Mouse (Mus musculus) cortical plate, adult 2 months (tissue): Measurements from ENCODE around the gene Grb7.

Experiments
- CTCF ChIP-seq: fragments of 200-500 bp; IDR thresholded peaks from 2 replicates; pipeline ENCODE4 v1.5.1; 2011; ENCODE audit warnings: mild to moderate bottlenecking, control low read depth, low read length; ENCODE audit not compliant: insufficient read depth; ENCODE audit errors: extremely low read depth
- POLR2A ChIP-seq: fragments of 200-500 bp; IDR thresholded peaks from 2 replicates; pipeline ENCODE4 v1.6.1; 2011; ENCODE audit warnings: mild to moderate bottlenecking, low read length, control low read depth; ENCODE audit not compliant: insufficient read depth; ENCODE audit errors: extremely low read depth

DNA sequence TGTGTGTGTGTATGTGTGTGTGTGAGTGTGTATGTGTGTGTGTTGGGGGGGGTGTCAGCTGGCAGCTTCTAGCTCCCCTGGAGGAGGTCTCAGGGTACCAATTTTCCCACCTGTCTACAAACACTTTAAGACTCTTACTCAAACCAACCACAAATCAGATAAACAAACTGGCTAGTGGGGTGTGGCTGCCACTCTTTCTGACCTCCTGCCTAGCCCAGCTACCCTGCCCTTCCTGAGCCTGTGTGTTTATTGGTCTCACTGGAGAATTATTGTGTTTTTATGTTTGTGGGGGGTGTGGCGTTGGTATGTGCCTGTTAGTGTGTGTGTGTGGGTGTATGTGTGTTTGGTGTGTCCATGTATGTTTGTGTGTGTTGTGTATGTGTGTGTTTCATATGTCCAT, 29.1 kb upstream of the Grb7 start:
- TF ChIP-seq POLR2A: no peak
- TF ChIP-seq CTCF: no peak
